Mouse (Mus musculus): ENCODE measurements around the gene Cmip. TPM values are rescaled to one million over a fixed set of nuclear protein-coding genes. Genes with fewer than 3 reads are reported as not detected.

Cmip gene
- polyA plus RNA-seq, 1 experiment from 2014 or later: 6.7 TPM

DNA sequence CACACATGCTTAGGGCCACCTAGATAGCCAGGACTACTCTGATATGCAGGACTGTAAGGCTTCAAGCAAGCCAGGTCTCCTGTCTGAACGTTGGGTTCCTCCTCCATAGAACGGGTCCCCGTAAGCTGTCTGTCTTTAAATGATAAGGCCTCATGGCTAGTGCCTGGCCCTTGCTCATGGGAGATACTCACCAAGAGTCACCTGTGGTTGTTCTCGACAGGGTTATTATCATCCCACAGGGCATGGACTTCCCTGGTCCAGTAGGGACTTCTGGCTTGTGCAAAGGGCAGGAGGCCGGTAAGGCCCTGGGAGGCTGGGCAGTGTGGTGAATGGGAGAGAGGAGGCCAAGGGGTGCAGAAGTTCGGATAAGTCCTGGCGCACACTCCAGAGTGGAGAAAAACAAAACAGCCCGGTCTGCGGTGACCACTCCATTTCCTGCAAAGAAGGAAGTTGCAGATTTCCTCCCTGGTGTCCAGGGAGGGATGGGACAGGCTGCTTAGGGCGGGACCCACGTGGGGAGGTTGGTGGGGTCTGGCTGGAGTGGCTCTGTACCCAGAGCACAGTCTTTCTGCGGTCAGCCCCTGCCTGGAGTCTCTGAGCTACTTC is 41.2 kb downstream of the Cmip start:
- 13% methylated on average over 12 of the region's 12 CpGs for WGBS (ENCODE audit: insufficient replicate concordance)
- Histone ChIP-seq H3K9ac (peak overlapping the region; percentile 70), H3K4me3 (replicated peaks) (peak overlapping the region; percentile 44)

DNA sequence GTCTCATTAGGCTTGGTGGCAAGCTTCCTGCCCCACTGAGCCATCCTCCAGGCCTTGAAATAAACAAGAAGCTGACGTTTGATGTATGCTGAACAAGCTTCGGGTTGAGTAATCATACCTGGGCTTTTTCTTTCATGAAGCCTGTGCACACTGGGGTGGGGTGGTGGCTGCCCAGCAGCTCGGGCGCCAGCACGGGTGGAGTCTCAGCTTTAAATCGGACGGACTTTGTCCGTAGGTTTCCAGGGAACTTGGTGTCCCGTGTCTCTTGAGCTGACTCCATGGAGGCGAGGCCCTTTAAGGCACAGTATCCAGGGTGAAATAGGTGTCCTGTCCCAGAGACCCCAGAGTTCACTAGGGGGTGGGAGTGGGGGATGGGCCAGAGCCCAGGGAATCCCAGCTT is 42.3 kb downstream of the Cmip start:
- H3K36me3 ChIP-seq: peaks cover 8% of the 10 kb centered on the region; the same call in 1 of the 2 replicates
- no peak for ATAC-seq (ENCODE audit: low read depth)
- WGBS (ENCODE audit: insufficient replicate concordance): 61% methylated on average over 10 of the region's 10 CpGs
- no peaks in the 10 kb centered on the region for H3K27me3 ChIP-seq
- DNase-seq: no peak
- H3K9ac ChIP-seq: peak overlapping the region; percentile 70; the same call in 1 of the 2 replicates
- H3K4me2 ChIP-seq: peak overlapping the region; percentile 26; the same call in 1 of the 2 replicates
- no peak overlapping the region for H3K4me3 ChIP-seq (replicated peaks)
- no peaks in the 10 kb centered on the region for H3K9me3 ChIP-seq (replicated peaks)
- peaks cover 96% of the 10 kb centered on the region for H3K4me1 ChIP-seq (replicated peaks)
- H3K27ac ChIP-seq: peak overlapping the region; percentile 98

More for the DNA sequence above, 41.2 kb downstream of the Cmip start:
- Histone ChIP-seq H3K9me3 (replicated peaks) (no peaks in the 10 kb centered on the region), H3K36me3 (peaks cover 8% of the 10 kb centered on the region; the same call in 1 of the 2 replicates), H3K4me1 (replicated peaks) (peaks cover 96% of the 10 kb centered on the region), H3K27ac (peak overlapping the region; percentile 98), H3K27me3 (no peaks in the 10 kb centered on the region), H3K4me2 (peak overlapping the region; percentile 73)
- DNase-seq: peak; percentile 83
- ATAC-seq (ENCODE audit: low read depth): peak; percentile 98

DNA sequence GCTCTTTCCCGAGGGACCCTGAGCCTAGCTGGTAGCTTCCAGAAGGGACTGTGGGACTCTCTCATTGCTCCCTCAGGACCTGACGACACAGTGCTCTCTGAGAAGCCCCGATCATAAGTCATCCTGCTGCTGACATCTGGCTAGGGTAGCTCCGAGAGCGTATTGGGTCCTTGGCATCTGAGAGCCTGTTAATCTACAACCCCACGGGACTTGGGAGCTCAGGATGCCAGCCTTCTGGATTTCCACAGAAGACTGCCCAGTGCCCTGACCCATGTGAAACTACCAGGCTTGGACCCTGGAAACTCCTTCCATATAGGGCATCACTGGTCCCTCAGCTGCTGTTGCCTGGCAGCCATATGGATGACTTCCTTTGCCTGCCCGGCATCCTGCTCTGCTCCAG is 43.3 kb downstream of the Cmip start:
- ATAC-seq (ENCODE audit: low read depth) (no peak), DNase-seq (no peak)
- Histone ChIP-seq H3K27ac (peak overlapping the region; percentile 98), H3K4me2 (no peak overlapping the region), H3K36me3 (peaks cover 8% of the 10 kb centered on the region; the same call in 1 of the 2 replicates), H3K9me3 (replicated peaks) (no peaks in the 10 kb centered on the region), H3K9ac (0 out of 2 replicates have a peak overlapping the region, but pooled peaks have one; percentile 70), H3K4me3 (replicated peaks) (no peak overlapping the region), H3K4me1 (replicated peaks) (peaks cover 95% of the 10 kb centered on the region), H3K27me3 (no peaks in the 10 kb centered on the region)
- WGBS (ENCODE audit: insufficient replicate concordance): 83% methylated on average over 7 of the region's 7 CpGs

DNA sequence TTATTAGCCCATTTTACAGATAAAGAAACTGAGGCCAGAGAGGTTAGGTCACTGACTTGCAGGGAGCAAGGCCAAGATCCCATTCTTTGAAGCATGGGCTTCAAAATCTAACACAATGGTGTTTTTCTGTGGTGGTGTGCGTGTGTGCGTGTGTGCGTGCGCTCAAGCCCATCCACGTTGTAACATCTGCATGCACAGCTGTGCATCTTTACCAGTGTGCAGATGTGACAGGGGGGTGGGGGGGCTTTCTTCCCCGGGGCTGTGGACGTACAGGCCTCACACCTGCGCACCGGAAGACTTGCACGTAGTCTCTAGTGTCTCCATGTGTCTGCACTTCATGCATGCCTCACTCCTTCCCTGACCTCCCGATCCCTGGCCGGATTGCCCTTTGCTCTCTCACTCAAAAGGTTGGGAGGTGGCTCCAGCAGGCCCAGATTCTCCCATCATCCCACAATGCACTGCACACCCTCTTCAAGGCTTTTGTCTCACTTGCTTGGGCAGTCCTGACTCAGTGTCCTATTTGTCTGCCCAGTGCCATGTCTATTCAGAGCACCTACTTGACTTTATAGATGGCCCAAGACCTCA is 44.7 kb downstream of the Cmip start:
- Histone ChIP-seq H3K4me2 (no peak overlapping the region), H3K27ac (no peak overlapping the region), H3K9ac (no peak overlapping the region), H3K4me3 (replicated peaks) (no peak overlapping the region), H3K36me3 (peaks cover 5% of the 10 kb centered on the region; the same call in 1 of the 2 replicates), H3K27me3 (no peaks in the 10 kb centered on the region), H3K9me3 (replicated peaks) (no peaks in the 10 kb centered on the region), H3K4me1 (replicated peaks) (peaks cover 91% of the 10 kb centered on the region)
- no peak for ATAC-seq (ENCODE audit: low read depth)
- 89% methylated on average over 12 of the region's 12 CpGs for WGBS (ENCODE audit: insufficient replicate concordance)
- DNase-seq: no peak

DNA sequence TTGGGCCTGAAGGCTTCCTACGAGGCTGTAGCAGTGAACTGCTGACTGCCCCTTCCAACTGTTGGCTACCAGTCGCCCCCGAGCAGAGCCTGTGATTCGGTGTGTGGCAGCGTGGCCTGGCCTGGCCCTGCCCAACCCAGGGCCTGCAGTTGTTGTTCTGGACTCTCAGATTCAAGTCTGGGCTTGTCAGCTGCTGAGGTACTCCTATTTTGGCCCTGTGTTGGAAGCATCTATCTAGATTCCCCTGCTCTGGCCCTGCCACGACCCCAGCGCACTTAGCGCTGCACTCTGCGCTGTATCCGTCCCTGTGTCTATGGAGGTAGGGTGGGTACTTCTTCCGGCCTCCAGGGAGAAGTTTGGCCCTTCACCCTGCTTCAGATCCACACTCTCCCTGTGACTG is 45.2 kb downstream of the Cmip start:
- Histone ChIP-seq H3K36me3 (peaks cover 5% of the 10 kb centered on the region; the same call in 1 of the 2 replicates), H3K4me3 (replicated peaks) (no peak overlapping the region), H3K9ac (no peak overlapping the region), H3K27me3 (no peaks in the 10 kb centered on the region), H3K27ac (no peak overlapping the region), H3K4me1 (replicated peaks) (peaks cover 92% of the 10 kb centered on the region), H3K9me3 (replicated peaks) (no peaks in the 10 kb centered on the region), H3K4me2 (no peak overlapping the region)
- ATAC-seq (ENCODE audit: low read depth): no peak
- 75% methylated on average over 11 of the region's 11 CpGs for WGBS (ENCODE audit: insufficient replicate concordance)
- DNase-seq: no peak

DNA sequence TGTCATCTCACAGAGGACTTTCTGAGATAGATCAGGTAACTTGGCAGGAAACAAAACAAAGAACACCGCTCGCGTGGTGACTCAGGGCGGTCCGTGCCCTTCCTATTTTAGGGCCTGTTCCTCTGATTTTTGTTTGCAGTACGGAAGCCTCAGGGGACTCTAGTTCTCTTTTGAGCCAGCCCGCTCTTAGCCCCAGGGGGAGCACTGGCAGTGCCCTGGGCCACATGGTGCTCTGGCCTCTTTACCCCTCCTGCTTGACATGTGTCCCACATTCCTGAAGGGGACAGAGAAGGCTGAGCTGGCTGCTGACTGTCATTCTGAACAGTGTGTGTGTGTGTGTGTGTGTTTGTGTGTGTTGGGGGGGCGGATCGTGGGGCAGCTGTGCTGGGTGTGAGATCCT is 46.8 kb downstream of the Cmip start:
- ATAC-seq (ENCODE audit: low read depth): no peak
- Histone ChIP-seq H3K9me3 (replicated peaks) (no peaks in the 10 kb centered on the region), H3K9ac (no peak overlapping the region), H3K4me1 (replicated peaks) (peaks cover 92% of the 10 kb centered on the region), H3K4me3 (replicated peaks) (no peak overlapping the region), H3K27ac (0 out of 2 replicates have a peak overlapping the region, but pooled peaks have one; percentile 29), H3K27me3 (no peaks in the 10 kb centered on the region), H3K4me2 (no peak overlapping the region), H3K36me3 (peaks cover 5% of the 10 kb centered on the region; the same call in 1 of the 2 replicates)
- no peak for DNase-seq
- WGBS (ENCODE audit: insufficient replicate concordance): 54% methylated on average over 9 of the region's 9 CpGs

DNA sequence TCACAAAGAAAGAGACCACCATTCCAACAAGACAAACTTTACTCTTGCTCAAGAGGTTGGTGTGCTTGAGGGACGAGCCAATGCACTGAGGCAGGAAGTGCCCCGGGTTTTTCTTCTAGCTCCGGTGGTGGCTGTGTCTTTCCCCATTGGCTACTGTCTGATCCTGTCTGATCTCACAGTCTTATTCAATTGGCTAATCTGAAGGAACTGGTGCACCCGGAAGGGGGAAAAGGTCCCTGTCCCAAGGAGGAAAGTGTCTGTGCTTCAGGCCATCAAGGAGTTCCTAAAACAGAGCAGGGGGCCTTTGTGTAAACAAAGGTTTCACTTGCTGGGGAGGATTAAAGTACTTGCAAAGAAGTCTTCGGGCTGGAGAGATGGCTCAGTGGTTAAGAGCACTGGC is 48.5 kb downstream of the Cmip start:
- WGBS (ENCODE audit: insufficient replicate concordance): 29% methylated on average over 5 of the region's 5 CpGs
- Histone ChIP-seq H3K36me3 (no peaks in the 10 kb centered on the region; the same call in 1 of the 2 replicates), H3K9me3 (replicated peaks) (no peaks in the 10 kb centered on the region), H3K4me3 (replicated peaks) (no peak overlapping the region), H3K4me2 (no peak overlapping the region), H3K27ac (no peak overlapping the region; the same call in 1 of the 2 replicates), H3K27me3 (no peaks in the 10 kb centered on the region), H3K4me1 (replicated peaks) (peaks cover 84% of the 10 kb centered on the region), H3K9ac (no peak overlapping the region)
- no peak for DNase-seq
- no peak for ATAC-seq (ENCODE audit: low read depth)

DNA sequence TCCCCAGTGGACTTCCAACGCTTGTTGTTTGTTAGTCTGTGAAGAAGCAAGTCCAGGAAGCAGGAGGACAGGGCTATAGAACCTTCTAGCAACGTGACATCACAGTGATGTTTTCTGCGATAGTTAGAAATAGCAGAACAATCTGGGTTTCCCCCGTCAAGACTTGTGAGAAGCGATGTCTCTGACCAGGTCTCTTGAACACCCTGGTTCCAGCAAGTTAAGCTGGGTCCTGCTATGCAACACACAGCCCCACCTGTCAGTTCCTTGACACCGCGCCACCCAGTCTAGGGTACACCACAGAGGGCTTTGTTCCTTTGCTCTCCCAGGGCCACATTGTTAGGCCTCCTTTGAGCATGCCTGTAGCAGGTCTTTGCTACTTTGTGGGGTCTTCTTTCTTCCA is 49.9 kb downstream of the Cmip start:
- Histone ChIP-seq H3K4me1 (replicated peaks) (peaks cover 72% of the 10 kb centered on the region), H3K4me2 (no peak overlapping the region), H3K27me3 (no peaks in the 10 kb centered on the region), H3K9ac (no peak overlapping the region), H3K4me3 (replicated peaks) (no peak overlapping the region), H3K36me3 (peaks cover 5% of the 10 kb centered on the region; the same call in 1 of the 2 replicates), H3K27ac (no peak overlapping the region), H3K9me3 (replicated peaks) (no peaks in the 10 kb centered on the region)
- WGBS (ENCODE audit: insufficient replicate concordance): 80% methylated on average over 7 of the region's 7 CpGs
- DNase-seq (no peak), ATAC-seq (ENCODE audit: low read depth) (no peak)

DNA sequence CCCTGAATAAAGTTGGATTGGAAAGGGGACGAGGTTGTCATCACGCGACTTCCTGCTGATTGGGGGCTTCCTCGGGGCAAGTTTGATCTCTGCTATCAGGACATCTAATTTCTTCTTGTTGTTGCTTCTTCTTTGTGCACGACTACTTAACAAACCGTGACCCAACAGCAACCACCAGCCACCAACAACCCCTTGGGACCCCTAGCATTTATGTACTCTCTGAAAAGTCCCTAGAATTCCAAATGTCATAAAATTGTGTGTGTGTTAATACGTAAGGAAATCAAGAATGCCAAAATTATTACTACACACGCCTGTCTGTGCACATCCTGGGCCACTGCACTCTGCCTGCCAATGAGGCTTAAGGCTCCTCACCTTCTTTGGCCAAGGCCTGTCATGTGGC is 50.4 kb downstream of the Cmip start:
- no peak for ATAC-seq (ENCODE audit: low read depth)
- no peaks in the 10 kb centered on the region for H3K27me3 ChIP-seq
- H3K4me2 ChIP-seq: no peak overlapping the region
- no peak overlapping the region for H3K4me3 ChIP-seq (replicated peaks)
- no peak for DNase-seq
- H3K4me1 ChIP-seq (replicated peaks): peaks cover 70% of the 10 kb centered on the region
- WGBS (ENCODE audit: insufficient replicate concordance): 81% methylated on average over 8 of the region's 8 CpGs
- H3K36me3 ChIP-seq: 0 out of 2 replicates have a peak, but pooled peaks cover 10% of the 10 kb centered on the region
- H3K9me3 ChIP-seq (replicated peaks): no peaks in the 10 kb centered on the region
- no peak overlapping the region for H3K27ac ChIP-seq
- H3K9ac ChIP-seq: no peak overlapping the region

DNA sequence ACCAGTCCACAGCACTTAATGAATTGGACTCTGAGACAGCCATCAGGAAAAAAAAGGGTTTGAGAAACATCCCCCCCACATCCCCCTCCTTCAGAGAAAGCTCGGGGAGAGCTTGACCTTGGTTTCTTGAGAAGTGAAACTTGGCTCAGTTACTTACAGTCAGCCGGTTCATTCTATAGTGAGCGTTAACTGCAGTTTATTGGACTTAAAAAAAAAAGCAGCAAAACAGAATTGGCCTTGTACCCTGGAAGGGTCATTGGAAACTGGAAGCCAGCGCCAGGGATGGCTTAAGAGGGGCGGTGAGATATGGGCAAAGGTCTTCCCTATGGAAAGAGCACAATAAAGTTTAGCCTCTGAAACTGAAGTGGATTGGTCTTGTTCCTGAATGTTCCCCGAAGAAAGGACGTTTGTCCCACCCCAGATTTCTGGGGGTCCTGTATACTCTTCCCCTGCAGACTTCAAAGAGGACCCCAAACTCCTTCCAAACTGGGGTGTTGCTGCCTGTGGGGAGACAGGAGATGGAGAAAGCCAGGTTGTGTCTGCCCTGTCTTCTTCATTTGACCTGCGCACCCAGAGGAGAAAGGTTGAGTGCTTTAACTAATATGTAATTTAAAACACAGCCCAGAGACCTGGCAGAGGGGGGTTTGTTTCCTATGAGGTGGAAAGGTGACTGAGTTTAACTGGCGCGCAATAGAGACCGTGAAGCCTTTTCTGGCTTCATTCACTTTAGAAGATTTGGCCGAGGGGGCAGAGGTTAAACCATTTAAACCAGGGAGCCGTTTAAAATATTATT is 51.6 kb downstream of the Cmip start:
- no peak overlapping the region for H3K4me2 ChIP-seq
- 0 out of 2 replicates have a peak, but pooled peaks cover 10% of the 10 kb centered on the region for H3K36me3 ChIP-seq
- ATAC-seq (ENCODE audit: low read depth) (no peak), DNase-seq (no peak)
- no peak overlapping the region for H3K4me3 ChIP-seq (replicated peaks)
- 82% methylated on average over 13 of the region's 13 CpGs for WGBS (ENCODE audit: insufficient replicate concordance)
- H3K9ac ChIP-seq: no peak overlapping the region
- peak overlapping the region; percentile 37 for H3K27ac ChIP-seq
- H3K27me3 ChIP-seq: no peaks in the 10 kb centered on the region
- no peaks in the 10 kb centered on the region for H3K9me3 ChIP-seq (replicated peaks)
- peaks cover 61% of the 10 kb centered on the region for H3K4me1 ChIP-seq (replicated peaks)

DNA sequence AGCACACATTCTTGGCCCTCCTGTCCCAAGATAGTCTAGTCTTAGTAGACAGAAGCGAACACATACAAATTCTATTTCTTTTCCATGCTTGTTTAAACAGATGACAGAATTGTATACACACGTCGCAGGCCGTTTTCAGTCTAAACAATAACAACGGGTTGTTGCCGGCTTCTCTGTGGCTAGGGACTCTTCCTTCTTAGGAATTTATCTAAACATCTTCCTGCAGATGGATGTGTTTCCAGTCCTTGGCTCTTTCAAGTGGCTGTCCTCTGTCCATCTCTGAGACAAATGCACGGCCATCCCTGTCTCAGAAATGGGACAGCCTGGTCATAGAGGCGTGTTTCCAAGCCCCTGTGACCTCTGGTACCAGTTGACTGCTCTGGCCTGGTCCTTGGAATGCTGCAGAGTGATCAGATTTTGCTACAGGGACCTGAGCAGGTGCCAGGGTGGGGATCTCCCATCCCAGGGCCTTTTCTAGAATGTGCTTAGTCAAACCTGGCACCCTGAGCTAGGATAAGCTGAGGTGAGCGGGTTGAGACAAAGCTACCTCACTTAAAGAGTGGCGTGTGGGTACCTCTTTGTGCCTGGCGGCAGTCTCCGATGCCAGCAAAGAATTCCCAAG is 52.9 kb downstream of the Cmip start:
- Histone ChIP-seq H3K9ac (no peak overlapping the region), H3K4me1 (replicated peaks) (peaks cover 59% of the 10 kb centered on the region), H3K9me3 (replicated peaks) (no peaks in the 10 kb centered on the region), H3K4me3 (replicated peaks) (no peak overlapping the region), H3K4me2 (no peak overlapping the region), H3K36me3 (0 out of 2 replicates have a peak, but pooled peaks cover 10% of the 10 kb centered on the region), H3K27me3 (no peaks in the 10 kb centered on the region), H3K27ac (0 out of 2 replicates have a peak overlapping the region, but pooled peaks have one; percentile 26)
- WGBS (ENCODE audit: insufficient replicate concordance): 88% methylated on average over 12 of the region's 12 CpGs
- no peak for DNase-seq
- ATAC-seq (ENCODE audit: low read depth): no peak
